Mouse (Mus musculus): ENCODE data around the gene Cd3eap.

The Cd3eap gene

GRCm38 (mm10) chr7:19359299-19359891 is at the start of gene Cd3eap, which contains the start of gene Ppp1r13l:
TSS of gene Cd3eap (minus strand) at chr7:19359483.
TSS of gene Ppp1r13l (plus strand) at chr7:19359749.
- DNase-seq (ENCODE audit: low read depth, low spot score) = peak; percentile 86

- DNase-seq (ENCODE audit: low read depth, low spot score) = peak; percentile 70
Measured at GRCm38 (mm10) chr7:19405417-19405816, 46.1 kb upstream of the Cd3eap start.

DNA sequence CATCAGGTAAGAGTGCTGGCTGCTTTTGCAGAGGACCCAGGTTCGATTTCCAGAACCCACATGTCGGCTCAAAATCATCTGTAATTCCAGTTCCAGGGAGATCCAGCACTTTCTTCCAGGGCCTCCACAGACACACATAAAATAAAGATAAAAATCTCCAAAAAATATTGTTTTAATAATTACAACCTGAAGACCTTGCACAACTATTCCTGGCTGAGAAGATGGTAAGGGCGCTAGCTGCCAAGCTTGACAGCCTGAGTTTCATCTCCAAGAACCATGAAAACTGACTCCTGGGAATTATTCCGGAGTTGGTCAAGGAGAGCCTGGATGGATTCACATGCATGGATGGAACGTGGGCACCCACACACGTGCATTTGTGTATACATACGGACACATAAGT is 45.2 kb upstream of the Cd3eap start, which contains the start of gene Ckm:
Gene Ckm, plus strand, starts transcription at position 301 of the 400 bp plus-strand sequence.
- DNase-seq (ENCODE audit: low read depth, low spot score) = no peak

- peak; percentile 84 for DNase-seq (ENCODE audit: low read depth, low spot score)
Measured at GRCm38 (mm10) chr7:19403731-19404296, 44.5 kb upstream of the Cd3eap start, which contains the start of gene Klc3. TSS of gene Klc3 (minus strand) at chr7:19404104.

DNA sequence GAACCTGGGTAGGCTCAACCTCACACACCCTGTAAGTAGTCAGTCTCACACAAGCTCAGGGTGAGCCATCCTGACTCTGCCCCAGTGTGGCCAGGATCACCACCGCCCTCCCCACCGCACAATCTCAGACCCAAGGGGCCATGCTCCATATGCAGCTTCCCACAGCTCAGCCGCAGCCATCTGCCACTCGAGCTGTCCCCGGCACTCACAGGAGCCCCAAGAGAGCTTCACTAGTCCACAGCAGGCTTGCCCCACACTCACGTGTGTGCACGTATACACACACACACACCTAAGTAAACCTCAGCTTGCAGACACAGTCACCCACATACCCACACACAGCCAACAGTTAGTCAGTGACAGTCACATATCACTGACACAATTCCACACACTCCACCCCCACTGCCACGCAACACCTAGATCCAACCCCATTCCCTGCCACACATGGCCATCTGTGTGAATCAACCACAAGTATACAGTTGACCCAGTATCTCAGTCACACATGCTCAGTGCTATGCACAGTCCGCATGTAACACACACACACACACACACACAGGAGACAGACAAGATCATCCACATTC is 43.3 kb upstream of the Cd3eap start:
- DNase-seq (ENCODE audit: low read depth, low spot score) = no peak

GRCm38 (mm10) chr7:19400946-19401345 is 41.7 kb upstream of the Cd3eap start:
- peak; percentile 63 for DNase-seq (ENCODE audit: low read depth, low spot score)

DNA sequence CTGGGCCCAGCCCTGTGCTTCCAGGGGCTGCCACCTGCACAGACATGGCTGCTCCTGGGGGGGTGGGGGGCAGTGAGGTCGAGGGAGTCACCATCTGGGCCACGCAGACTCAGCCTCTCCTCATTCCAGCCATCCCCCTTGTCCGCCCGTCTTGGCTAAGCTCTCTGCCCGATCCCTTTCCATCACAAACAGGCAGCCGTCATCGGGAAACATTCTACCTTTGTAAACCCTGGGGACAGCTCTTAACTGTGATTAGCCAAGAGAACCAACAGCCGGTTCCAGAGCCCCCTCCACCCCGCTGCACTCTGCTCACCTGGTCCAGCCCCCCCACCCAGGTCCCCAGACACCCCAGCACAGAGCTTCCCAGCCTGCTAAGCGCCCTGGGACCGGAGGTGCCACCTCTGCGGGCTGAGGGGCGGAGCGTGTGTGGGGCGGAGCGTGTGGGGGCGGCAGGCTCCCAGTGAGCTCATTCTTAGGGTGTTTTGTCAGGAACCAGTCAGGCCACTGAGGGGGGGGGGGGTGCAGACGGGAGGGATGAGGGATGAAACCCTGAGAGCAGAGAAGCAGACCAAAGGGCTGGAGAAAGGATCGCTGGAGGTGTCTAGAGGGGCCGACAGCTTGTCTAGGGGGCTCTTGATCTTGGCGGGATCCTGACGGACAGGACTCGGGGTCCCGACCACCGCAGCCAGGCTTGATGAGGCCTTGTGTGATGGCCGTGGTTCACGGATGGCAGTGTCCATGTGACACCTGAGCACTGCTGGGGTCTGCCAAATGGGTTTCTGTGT is 40.4 kb upstream of the Cd3eap start:
- DNase-seq (ENCODE audit: low read depth, low spot score) = no peak

DNA sequence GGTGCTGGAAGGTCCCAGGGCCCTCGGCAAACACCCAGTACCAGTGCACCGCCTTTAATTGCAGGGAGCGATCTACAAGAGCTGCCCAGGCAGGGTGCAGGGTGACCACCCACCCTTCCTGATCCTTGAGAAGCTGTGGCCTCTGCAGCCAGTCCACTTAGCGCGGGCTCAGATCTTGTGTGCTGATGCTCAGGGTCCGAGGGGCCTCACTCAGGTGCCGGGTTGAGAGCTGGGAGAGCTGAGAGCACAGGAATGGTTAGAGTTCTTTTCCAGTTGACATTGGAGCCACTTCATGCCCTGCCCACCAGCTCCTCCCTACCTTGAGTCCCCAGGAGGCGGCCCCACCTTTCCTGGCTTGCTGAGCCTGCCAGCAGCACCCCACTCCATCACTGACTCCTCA is 35.2 kb upstream of the Cd3eap start:
- DNase-seq (ENCODE audit: low read depth, low spot score) = no peak

- DNase-seq (ENCODE audit: low read depth, low spot score) = no peak
Measured at GRCm38 (mm10) chr7:19388699-19389413, 29.6 kb upstream of the Cd3eap start.

- DNase-seq (ENCODE audit: low read depth, low spot score) = no peak
Measured at GRCm38 (mm10) chr7:19383708-19384107, 24.4 kb upstream of the Cd3eap start.

DNA sequence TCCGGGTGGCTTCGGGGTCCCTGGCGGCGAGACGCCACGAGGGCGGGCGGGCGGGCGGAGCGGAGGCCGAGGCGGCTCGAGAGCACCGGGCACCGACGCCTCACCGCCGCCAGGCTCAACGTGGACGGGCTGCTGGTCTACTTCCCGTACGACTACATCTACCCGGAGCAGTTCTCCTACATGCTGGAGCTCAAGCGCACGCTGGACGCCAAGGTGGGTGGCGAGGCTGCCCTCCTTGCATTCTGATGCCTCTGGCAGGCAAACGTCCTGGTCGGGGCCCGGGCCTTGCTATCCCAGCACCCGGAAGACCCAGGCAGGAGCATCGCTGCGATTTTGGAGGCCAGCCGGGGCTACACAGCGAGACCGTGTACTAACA is 22.9 kb upstream of the Cd3eap start:
- no peak for DNase-seq (ENCODE audit: low read depth, low spot score)

DNA sequence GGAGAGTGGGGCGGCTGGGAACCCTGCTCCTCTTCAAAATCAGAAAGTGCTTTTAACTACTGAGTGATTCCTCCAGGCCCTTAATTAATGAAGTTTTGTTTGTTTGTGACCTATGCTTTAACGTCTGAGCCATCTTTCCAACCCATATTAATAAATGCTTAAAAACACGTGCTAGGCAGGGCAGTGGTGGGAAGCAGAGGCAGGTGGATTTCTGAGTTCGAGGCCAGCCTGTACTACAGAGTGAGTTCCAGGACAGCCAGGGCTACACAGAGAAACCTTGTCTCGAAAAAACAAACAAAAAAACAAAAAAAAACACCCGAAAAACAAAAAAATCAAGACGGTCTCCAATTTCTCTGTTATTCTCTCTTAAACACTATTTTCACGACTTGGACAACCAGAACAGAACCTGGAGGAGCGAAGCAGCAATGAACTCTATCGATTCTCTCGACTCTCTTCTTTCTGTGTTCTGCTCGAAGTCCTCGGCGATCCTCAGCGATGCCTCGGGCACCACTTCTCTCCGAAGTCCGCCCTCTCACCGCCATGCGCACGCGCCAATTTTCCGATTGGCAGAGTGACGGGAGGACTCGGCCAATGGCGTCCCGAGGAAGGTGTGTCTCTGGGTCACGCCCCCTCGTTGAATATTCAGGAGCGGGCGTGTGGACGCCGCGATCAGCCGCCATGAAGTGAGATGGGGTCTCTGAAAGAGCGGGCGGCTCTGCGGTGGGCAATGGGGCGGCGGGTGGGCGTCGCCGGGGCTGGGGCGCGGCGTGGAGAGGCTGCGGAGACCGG is 22.3 kb upstream of the Cd3eap start, which contains the start of gene Ercc2:
Gene Ercc2, plus strand, starts transcription at position 634 of the 789 bp plus-strand sequence.
- DNase-seq (ENCODE audit: low read depth, low spot score) = peak; percentile 99

DNA sequence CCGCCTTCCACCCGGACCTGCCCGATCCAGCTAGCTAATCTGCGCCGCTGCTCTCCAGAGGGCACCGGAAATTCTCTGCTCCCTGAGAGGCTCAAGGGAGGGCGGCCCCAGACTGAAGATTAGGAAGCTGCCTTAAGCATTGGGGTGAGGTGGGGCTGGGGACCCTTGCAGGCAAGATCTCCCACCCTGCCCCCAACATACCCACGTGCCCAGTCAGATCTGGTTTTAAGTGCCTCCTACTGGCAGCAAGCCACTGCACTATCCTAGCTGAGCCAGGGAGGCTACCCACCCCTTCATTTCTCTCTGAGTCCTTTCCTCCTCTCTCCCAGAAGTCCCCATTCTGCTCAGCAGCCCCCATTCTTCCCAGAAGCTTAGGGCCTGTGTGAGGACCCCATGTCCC is 18.8 kb upstream of the Cd3eap start:
- peak; percentile 60 for DNase-seq (ENCODE audit: low read depth, low spot score)

- DNase-seq (ENCODE audit: low read depth, low spot score) = no peak
Measured at GRCm38 (mm10) chr7:19376019-19376418, 16.7 kb upstream of the Cd3eap start.

DNA sequence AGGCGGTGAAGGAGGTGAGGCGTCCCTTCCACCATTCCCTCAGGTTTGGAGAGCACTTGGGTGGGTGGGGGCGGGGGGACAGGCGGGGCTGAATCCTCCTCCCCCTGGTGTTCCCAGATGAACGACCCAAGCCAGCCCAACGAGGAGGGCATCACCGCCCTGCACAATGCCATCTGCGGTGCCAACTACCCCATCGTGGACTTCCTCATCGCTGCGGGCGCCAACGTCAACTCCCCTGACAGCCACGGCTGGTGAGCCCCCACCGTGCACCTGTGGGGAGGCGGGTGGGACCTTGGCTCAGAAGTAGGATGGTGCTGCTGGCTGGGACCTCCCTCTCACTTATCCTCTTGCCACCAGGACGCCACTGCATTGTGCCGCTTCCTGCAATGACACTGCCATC is 16.1 kb upstream of the Cd3eap start:
- no peak for DNase-seq (ENCODE audit: low read depth, low spot score)

DNA sequence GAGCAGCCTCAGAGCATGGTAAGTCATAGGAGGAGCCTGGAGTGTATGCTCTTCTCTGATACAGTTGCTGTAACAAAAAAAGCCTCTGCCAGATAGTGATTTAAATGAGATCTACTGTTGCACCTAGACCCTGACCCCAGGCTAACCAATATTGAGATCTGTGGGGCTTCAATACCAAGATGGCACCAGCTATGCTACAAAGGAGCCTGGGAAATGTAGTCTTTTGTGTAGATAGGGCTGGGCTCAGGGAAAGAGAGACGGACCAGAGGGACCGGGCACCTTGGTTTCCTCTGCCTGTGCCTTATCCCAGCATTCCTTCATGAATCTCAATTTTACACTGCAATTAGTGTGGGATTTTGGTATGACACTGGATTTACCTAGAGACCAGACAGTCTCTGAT is 14.1 kb upstream of the Cd3eap start:
- DNase-seq (ENCODE audit: low read depth, low spot score) = no peak

DNA sequence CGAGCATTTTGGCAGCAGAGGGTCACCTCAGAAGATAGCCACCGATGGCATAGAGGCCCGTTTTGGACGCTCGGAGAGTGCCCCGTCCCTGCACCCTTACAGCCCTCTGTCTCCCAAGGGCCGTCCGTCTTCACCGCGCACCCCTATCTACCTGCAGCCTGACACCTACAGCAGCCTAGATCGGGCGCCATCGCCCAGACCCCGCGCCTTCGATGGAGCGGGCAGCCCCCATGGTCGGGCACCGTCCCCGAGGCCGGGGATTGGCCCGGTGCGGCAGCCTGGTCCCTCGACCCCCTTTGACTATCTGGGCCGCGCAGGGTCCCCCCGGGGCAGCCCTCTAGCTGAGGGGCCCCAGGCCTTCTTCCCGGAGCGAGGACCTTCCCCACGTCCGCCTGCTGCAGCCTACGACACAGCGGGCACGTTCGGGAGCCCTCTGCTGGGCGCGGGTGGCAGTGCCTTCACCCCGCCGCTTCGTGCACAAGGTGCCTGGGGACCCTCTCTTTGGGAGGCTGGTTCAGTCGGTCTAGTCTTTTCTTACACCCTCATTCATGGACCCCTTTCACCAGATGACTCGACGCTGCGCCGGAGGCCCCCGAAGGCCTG is 10.6 kb upstream of the Cd3eap start:
- DNase-seq (ENCODE audit: low read depth, low spot score) = peak; percentile 39

- DNase-seq (ENCODE audit: low read depth, low spot score) = peak; percentile 57
Measured at GRCm38 (mm10) chr7:19368380-19368779, 9.1 kb upstream of the Cd3eap start.

DNA sequence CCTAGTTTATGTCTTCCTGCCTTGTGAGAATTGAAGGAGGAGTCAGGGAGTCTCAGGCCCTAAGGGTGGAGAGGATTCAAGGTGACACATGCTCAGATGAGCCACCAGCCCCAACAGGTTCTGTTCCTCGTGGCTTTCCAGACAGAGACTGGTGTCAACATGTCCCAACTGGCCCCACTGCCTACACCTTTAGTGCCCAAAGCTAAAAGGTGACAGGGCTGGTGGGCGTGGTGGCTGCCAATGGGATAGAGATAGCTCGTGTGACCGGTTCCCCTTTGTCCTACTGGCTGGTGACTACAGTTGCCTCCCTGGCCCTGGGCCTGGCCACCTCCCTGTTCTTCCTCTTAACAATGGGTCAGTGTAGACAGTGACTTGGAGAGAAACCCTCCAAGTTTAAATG is 6.1 kb upstream of the Cd3eap start:
- no peak for DNase-seq (ENCODE audit: low read depth, low spot score)

- peak; percentile 88 for DNase-seq (ENCODE audit: low read depth, low spot score)
Measured at GRCm38 (mm10) chr7:19363881-19364280, 4.6 kb upstream of the Cd3eap start.
